Mouse (Mus musculus): ENCODE data around the gene Anxa7.

Gene Anxa7

DNA sequence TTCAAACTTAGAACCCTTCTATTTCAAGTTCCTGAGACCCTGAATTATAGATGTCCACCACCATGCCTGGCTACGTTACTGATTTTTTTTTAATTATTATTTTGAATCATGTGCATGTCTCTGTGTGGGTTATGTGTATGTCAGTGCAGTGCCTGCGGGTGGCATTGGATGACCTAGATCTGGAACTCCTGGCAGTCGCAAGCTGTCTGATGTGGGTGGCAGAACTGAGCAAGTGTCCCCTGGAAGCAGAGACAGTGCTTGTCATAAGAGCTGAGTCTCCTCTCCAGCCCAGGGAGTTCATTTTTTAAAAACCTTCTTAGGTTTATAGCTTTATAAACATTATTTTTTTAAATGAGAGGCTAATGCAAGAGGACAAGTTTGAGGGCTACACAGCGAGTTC is 47.5 kb downstream of the Anxa7 start:
- DNase-seq (ENCODE audit: low read depth), result no peak

DNA sequence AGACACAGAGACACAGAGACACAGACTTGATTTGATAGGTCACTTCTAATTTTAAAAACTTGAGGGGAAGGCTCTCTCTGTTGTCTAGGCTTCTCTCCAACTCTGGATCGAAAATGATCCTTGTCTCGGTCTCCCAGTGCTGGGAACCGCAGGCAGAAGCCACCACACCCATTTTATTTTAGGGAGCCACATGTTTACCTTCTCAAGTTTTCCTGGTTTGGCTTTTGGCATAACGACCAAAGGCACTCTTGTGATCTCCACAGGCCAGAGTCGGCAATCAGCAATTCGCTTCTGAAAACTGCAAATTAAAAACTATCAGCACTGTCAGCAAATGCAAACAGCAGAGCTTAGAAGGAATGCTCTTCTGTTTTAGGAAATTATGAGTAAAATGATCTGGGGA is 48.2 kb downstream of the Anxa7 start:
- DNase-seq (ENCODE audit: low read depth), result no peak

DNA sequence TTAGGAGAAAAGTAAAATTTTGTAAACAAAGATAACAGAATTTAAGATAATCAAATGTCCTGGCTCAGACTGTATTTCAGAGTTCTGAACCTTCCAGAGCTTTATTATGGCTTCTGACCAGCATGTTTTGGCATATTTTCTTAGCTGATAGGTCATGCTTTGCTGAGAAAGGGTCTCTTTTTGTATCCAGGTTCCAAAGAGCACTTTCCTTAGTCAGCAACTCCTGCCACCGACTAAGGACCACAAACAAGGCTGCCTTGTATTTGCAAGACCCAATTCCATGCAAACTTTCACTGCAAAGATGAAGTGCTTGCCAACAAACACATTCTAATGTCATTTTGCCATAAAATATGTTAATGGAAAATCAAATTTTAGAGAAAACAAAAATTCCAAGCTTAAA is 50.1 kb downstream of the Anxa7 start:
- DNase-seq (ENCODE audit: low read depth), result no peak

DNA sequence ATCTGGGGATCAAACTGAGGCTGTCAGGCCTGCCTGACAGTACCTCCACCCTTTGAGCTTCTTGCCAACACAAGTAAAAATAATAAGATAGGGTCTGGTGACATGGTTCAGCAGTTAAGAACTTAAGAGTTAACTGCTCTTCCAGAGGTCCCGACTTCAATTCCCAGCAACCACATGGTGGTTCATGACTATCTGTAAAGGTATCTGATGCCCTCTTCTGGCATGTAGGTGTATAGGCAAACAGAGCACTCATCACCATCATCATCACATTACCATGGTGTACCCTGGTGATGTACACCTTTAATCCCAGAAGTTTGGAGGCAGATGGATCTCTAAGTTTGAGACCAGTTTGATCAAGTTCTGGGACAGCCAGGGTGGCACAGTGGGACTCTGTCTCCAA is 51.3 kb downstream of the Anxa7 start:
- no peak for DNase-seq (ENCODE audit: low read depth)

DNA sequence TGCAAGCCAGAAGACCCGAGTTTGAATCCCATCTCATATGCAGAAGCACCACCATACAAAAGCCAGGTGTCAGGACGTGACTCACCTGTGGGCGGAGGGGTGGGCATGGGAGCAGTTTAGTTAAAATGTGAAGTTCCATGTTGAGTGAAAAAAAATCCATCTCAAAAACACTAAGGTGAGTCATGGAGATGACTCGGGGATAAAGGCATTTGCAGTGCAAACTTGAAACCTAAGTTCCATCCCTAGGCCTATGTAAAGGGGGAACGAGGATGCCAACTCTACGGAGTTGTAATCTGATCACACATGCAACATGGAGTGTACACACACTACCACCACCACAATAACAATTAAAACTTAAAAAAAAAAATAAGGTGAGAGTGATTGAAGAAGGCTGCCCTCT is 56.9 kb downstream of the Anxa7 start:
- DNase-seq (ENCODE audit: low read depth), result no peak

DNA sequence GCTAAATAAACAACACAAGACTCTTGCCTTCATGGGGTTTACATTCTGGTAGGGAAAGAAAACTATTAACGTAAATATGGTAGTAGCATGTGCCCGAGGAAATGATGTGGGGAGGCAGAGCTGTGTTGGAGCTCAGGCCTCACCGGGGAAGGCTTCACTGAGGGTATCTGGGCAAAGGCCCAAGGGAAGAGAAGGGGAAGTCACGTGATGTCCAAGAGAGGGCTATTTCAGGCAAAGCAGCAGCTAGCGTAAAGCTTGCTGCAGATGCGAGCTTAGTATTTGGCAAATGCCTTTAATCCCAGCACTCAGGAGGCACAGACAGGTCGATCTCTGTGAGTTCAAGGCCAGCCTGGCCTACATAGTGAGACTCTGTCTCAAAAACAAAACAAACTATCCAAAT is 57.7 kb downstream of the Anxa7 start:
- no peak for DNase-seq (ENCODE audit: low read depth)
